In genomic region chr2:27703852-27704640, GRCm38 (mm10) we compare ENCODE assay signal across 8 mouse cellular contexts. TPM values are rescaled to one million over a fixed set of nuclear protein-coding genes. Genes with fewer than 3 reads are reported as not detected.
DNase-seq lines count a peak whose midpoint lies in the region; ATAC-seq lines count a peak whose summit lies in the region.

No protein-coding gene starts in this region.

- peak; percentile 32 for DNase-seq in thymus, postnatal 14 days
- DNase-seq in thymus, postnatal 4 days: no peak
- no peak for DNase-seq in heart, embryonic 10.5 days (ENCODE audit: low spot score)
- DNase-seq in liver, embryonic 13.5 days: peak; percentile 27
- no peak for DNase-seq in right cerebral cortex, postnatal 36 days (ENCODE audit: low spot score in 2 of 2)
- no peak for DNase-seq in retina, postnatal 1 day
- DNase-seq in cerebellum, adult 18-20 months: no peak
- no peak for DNase-seq in B cell, adult 2 months

- H3K4me1 ChIP-seq in heart, embryonic 10.5 days: peaks cover 78% of the 10 kb centered on the region
- H3K4me1 ChIP-seq in liver, embryonic 13.5 days (replicated peaks): peaks cover 83% of the 10 kb centered on the region

- H3K4me3 ChIP-seq in heart, embryonic 10.5 days: no peak overlapping the region
- H3K4me3 ChIP-seq in liver, embryonic 13.5 days (replicated peaks): no peak overlapping the region

- ATAC-seq in liver, embryonic 13.5 days (ENCODE audit: low read depth): no peak

- H3K9me3 ChIP-seq in heart, embryonic 10.5 days: no peaks in the 10 kb centered on the region
- H3K9me3 ChIP-seq in liver, embryonic 13.5 days (replicated peaks): no peaks in the 10 kb centered on the region

- peak overlapping the region; percentile 57 for H3K4me2 ChIP-seq in liver, embryonic 13.5 days

- 56% methylated on average over 9 of the region's 9 CpGs for WGBS in heart, embryonic 10.5 days
- WGBS in liver, embryonic 13.5 days (ENCODE audit: insufficient replicate concordance): 24% methylated on average over 9 of the region's 9 CpGs

- peaks cover 48% of the 10 kb centered on the region for H3K27me3 ChIP-seq in heart, embryonic 10.5 days (ENCODE audit: insufficient read depth, poor library complexity, severe bottlenecking)
- H3K27me3 ChIP-seq in liver, embryonic 13.5 days: no peaks in the 10 kb centered on the region

- no peaks in the 10 kb centered on the region for H3K36me3 ChIP-seq in heart, embryonic 10.5 days
- no peaks in the 10 kb centered on the region for H3K36me3 ChIP-seq in liver, embryonic 13.5 days

- peak overlapping the region; percentile 67 for H3K27ac ChIP-seq in heart, embryonic 10.5 days
- peak overlapping the region; percentile 76 for H3K27ac ChIP-seq in liver, embryonic 13.5 days

- peak overlapping the region; percentile 64 for H3K9ac ChIP-seq in liver, embryonic 13.5 days

RNA-seq across cellular contexts. Expression of gene Rxra, which starts 27.8 kb away (rescaled TPM):
- 6.4 and 8.0 TPM in 2 replicates for polyA plus RNA-seq in heart, embryonic 10.5 days (2016; fragmentation: Nextera tagmentation; extraction: Ambion mirVana)
- polyA plus RNA-seq in liver, embryonic 13.5 days (2015; fragmentation: Nextera tagmentation; extraction: Ambion mirVana): 3.5 and 3.7 TPM in 2 replicates

Comparison
In these comparisons a context has a peak if more than half of its experiments do, and no peak if none do; other contexts are left out.
1. DNase-seq: peak in thymus, postnatal 14 days (single experiment) and liver, embryonic 13.5 days (single experiment); none in thymus, postnatal 4 days (single experiment), heart, embryonic 10.5 days (single experiment), right cerebral cortex, postnatal 36 days (0 of 2), retina, postnatal 1 day (single experiment), cerebellum, adult 18-20 months (0 of 2) and B cell, adult 2 months (0 of 2).